Mouse (Mus musculus) MEL (cell line): ENCODE results near the gene Bicdl1. TPM values are rescaled to one million over a fixed set of nuclear protein-coding genes. Genes with fewer than 3 reads are reported as not detected.

Experiments used
- DNase-seq: peaks from one replicate; pipeline ENCODE4 v3.0.0; 2011; ENCODE audit warnings: low read depth, low spot score
- H3K27ac ChIP-seq: 2 replicates; pipeline ENCODE4 v1.5.1; 2012; ENCODE audit warnings: low read depth, mild to moderate bottlenecking, control low read depth, low read length, moderate library complexity; ENCODE audit not compliant: control insufficient read depth
- H3K27me3 ChIP-seq, 2 experiments: fragments of 150-350 bp in 1 of 2; sonication (generic) in 1 of 2; 2 replicates each; pipeline ENCODE4 v1.6.1; 2012; ENCODE audit warnings: low read length in 2 of 2, mild to moderate bottlenecking in 2 of 2, improper control_type of control experiment in 1 of 2, moderate library complexity in 1 of 2; ENCODE audit not compliant: insufficient read depth in 2 of 2, control insufficient read depth in 1 of 2
- H3K36me3 ChIP-seq, 2 experiments: 2 replicates each; pipeline ENCODE4 v1.6.1; 2012 to 2014; ENCODE audit warnings: low read length in 2 of 2, improper control_type of control experiment in 1 of 2, inconsistent platforms in 1 of 2, mild to moderate bottlenecking in 1 of 2; ENCODE audit not compliant: insufficient read depth in 2 of 2, control insufficient read depth in 1 of 2
- H3K4me1 ChIP-seq, 2 experiments: fragments of 150-350 bp in 1 of 2; sonication (generic) in 1 of 2; 2 replicates each; pipeline ENCODE4 v1.6.1; 2012; ENCODE audit warnings: low read length in 2 of 2, improper control_type of control experiment in 1 of 2, mild to moderate bottlenecking in 1 of 2; ENCODE audit not compliant: insufficient read depth in 2 of 2, control insufficient read depth in 1 of 2
- H3K4me3 ChIP-seq, 2 experiments: fragments of 150-350 bp in 1 of 2; sonication (generic) in 1 of 2; 2 replicates each; pipeline ENCODE4 v1.5.1; 2012; ENCODE audit warnings: low read depth in 2 of 2, low read length in 2 of 2, mild to moderate bottlenecking in 2 of 2, moderate library complexity in 2 of 2, control low read depth in 1 of 2, improper control_type of control experiment in 1 of 2; ENCODE audit not compliant: control insufficient read depth in 1 of 2, insufficient read depth in 1 of 2
- H3K79me2 ChIP-seq: 2 replicates; pipeline ENCODE4 v1.6.1; 2012; ENCODE audit warnings: mild to moderate bottlenecking, low read length, moderate library complexity; ENCODE audit not compliant: control insufficient read depth, poor library complexity, insufficient read depth
- H3K9ac ChIP-seq: 2 replicates; pipeline ENCODE4 v1.6.1; 2012; ENCODE audit warnings: low read depth, mild to moderate bottlenecking, control low read depth, low read length, moderate library complexity; ENCODE audit not compliant: control insufficient read depth, poor library complexity, severe bottlenecking
- H3K9me3 ChIP-seq: fragments of 150-350 bp; sonication (generic); replicated peaks from 2 replicates; pipeline ENCODE4 v1.6.1; 2012; ENCODE audit warnings: mild to moderate bottlenecking, low read length, improper control_type of control experiment, moderate library complexity; ENCODE audit not compliant: insufficient read depth
- CHD1 ChIP-seq: IDR thresholded peaks from 2 replicates; pipeline ENCODE4 v1.6.1; 2012; ENCODE audit warnings: low read depth, mild to moderate bottlenecking, inconsistent platforms, low read length, improper control_type of control experiment
- CHD2 ChIP-seq: IDR thresholded peaks from 2 replicates; pipeline ENCODE4 v1.6.1; 2011; ENCODE audit warnings: low read length, improper control_type of control experiment
- CTCF ChIP-seq, 3 experiments: IDR thresholded peaks in 2 of 3; conservative IDR thresholded peaks in 1 of 3; 2 replicates each; pipeline ENCODE4 v1.5.1; 2011 to 2012; ENCODE audit warnings: low read length in 3 of 3, low read depth in 2 of 3, mild to moderate bottlenecking in 2 of 3, improper control_type of control experiment in 1 of 3, inconsistent platforms in 1 of 3, mixed read lengths in 1 of 3, moderate library complexity in 1 of 3; ENCODE audit not compliant: control insufficient read depth in 1 of 3, insufficient read depth in 1 of 3, poor library complexity in 1 of 3, severe bottlenecking in 1 of 3
- E2F4 ChIP-seq: IDR thresholded peaks from 2 replicates; pipeline ENCODE4 v1.6.1; 2011; ENCODE audit warnings: low read depth, low read length, improper control_type of control experiment, borderline replicate concordance
- ELF1 ChIP-seq: IDR thresholded peaks from 2 replicates; pipeline ENCODE4 v1.6.1; 2014; ENCODE audit warnings: low read depth, mild to moderate bottlenecking, inconsistent platforms, low read length, improper control_type of control experiment, moderate library complexity
- EP300 ChIP-seq, 2 experiments: IDR thresholded peaks; 2 replicates each; pipeline ENCODE4 v1.6.1; 2011; ENCODE audit warnings: improper control_type of control experiment in 2 of 2, low read length in 2 of 2, low read depth in 1 of 2, mild to moderate bottlenecking in 1 of 2
- ETS1 ChIP-seq: IDR thresholded peaks from 2 replicates; pipeline ENCODE4 v1.6.1; 2012; ENCODE audit warnings: low read depth, mild to moderate bottlenecking, inconsistent platforms, low read length, improper control_type of control experiment, moderate library complexity
- HCFC1 ChIP-seq: IDR thresholded peaks from 2 replicates; pipeline ENCODE4 v1.6.1; 2012; ENCODE audit warnings: low read depth, mild to moderate bottlenecking, inconsistent platforms, low read length, improper control_type of control experiment, moderate library complexity
- KAT2A ChIP-seq: conservative IDR thresholded peaks from 2 replicates; pipeline ENCODE4 v1.6.1; 2012; ENCODE audit warnings: low read depth, low read length, improper control_type of control experiment, inconsistent platforms
- MAFK ChIP-seq: IDR thresholded peaks from 2 replicates; pipeline ENCODE4 v1.6.1; 2011; ENCODE audit warnings: low read depth, mild to moderate bottlenecking, low read length, improper control_type of control experiment, borderline replicate concordance
- MXI1 ChIP-seq: IDR thresholded peaks from 2 replicates; pipeline ENCODE4 v1.6.1; 2011; ENCODE audit warnings: mild to moderate bottlenecking, low read depth, low read length, improper control_type of control experiment
- MYB ChIP-seq: IDR thresholded peaks from 2 replicates; pipeline ENCODE4 v1.6.1; 2011; ENCODE audit warnings: mild to moderate bottlenecking, low read depth, low read length, improper control_type of control experiment
- MYC ChIP-seq: IDR thresholded peaks from 2 replicates; pipeline ENCODE4 v1.6.1; 2011; ENCODE audit warnings: low read depth, mild to moderate bottlenecking, low read length, improper control_type of control experiment, moderate library complexity
- NRF1 ChIP-seq: IDR thresholded peaks from 2 replicates; pipeline ENCODE4 v1.6.1; 2014; ENCODE audit warnings: low read depth, mild to moderate bottlenecking, inconsistent platforms, low read length, improper control_type of control experiment, moderate library complexity; ENCODE audit not compliant: poor library complexity, insufficient read depth, severe bottlenecking
- POLR2A ChIP-seq, 2 experiments: IDR thresholded peaks; 2 replicates each; pipeline ENCODE4 v1.6.1; 2011 to 2012; ENCODE audit warnings: low read length in 2 of 2, mild to moderate bottlenecking in 2 of 2, control low read depth in 1 of 2, improper control_type of control experiment in 1 of 2, low read depth in 1 of 2, moderate library complexity in 1 of 2; ENCODE audit not compliant: control insufficient read depth in 1 of 2, insufficient read depth in 1 of 2, poor library complexity in 1 of 2
- POLR2AphosphoS5 ChIP-seq: IDR thresholded peaks from 2 replicates; pipeline ENCODE4 v1.6.1; 2012; ENCODE audit warnings: low read depth, borderline replicate concordance, mild to moderate bottlenecking, inconsistent platforms, low read length, moderate library complexity, mixed read lengths
- RAD21 ChIP-seq: IDR thresholded peaks from 2 replicates; pipeline ENCODE4 v1.6.1; 2011; ENCODE audit warnings: mild to moderate bottlenecking, low read depth, low read length, improper control_type of control experiment
- RCOR1 ChIP-seq: IDR thresholded peaks from 2 replicates; pipeline ENCODE4 v1.6.1; 2012; ENCODE audit warnings: low read depth, mild to moderate bottlenecking, inconsistent platforms, low read length, improper control_type of control experiment
- TAL1 ChIP-seq: IDR thresholded peaks from 2 replicates; pipeline ENCODE4 v1.6.1; 2012; ENCODE audit warnings: mild to moderate bottlenecking, inconsistent platforms, low read length, moderate library complexity, mixed read lengths
- TCF12 ChIP-seq: IDR thresholded peaks from 2 replicates; pipeline ENCODE4 v1.6.1; 2014; ENCODE audit warnings: low read depth, mild to moderate bottlenecking, inconsistent platforms, low read length, improper control_type of control experiment, moderate library complexity
- USF1 ChIP-seq: IDR thresholded peaks from 2 replicates; pipeline ENCODE4 v1.6.1; 2014; ENCODE audit warnings: low read depth, mild to moderate bottlenecking, inconsistent platforms, low read length, improper control_type of control experiment, moderate library complexity
- USF2 ChIP-seq, 2 experiments: IDR thresholded peaks; 2 replicates each; pipeline ENCODE4 v1.6.1; 2011 to 2012; ENCODE audit warnings: improper control_type of control experiment in 2 of 2, low read length in 2 of 2, borderline replicate concordance in 1 of 2, inconsistent platforms in 1 of 2, low read depth in 1 of 2, mild to moderate bottlenecking in 1 of 2; ENCODE audit not compliant: insufficient read depth in 1 of 2
- ZMIZ1 ChIP-seq: IDR thresholded peaks from 2 replicates; pipeline ENCODE4 v1.6.1; 2012; ENCODE audit warnings: low read depth, mild to moderate bottlenecking, inconsistent platforms, low read length, improper control_type of control experiment, moderate library complexity
- ZNF384 ChIP-seq: IDR thresholded peaks from 2 replicates; pipeline ENCODE4 v1.6.1; 2012; ENCODE audit warnings: low read depth, mild to moderate bottlenecking, inconsistent platforms, low read length, improper control_type of control experiment
- polyA plus RNA-seq, 2 experiments: library from polyadenylated mRNA; stranded (reverse) in 1 of 2; unstranded in 1 of 2; fragments of >175 nt in 1 of 2; fragments of >200 nt in 1 of 2; gene quantifications; 2 replicates each; pipeline versions ENCODE4 v1.2.1 to v1.2.4; 2012; ENCODE audit warnings: low replicate concordance in 2 of 2, low read depth in 1 of 2; ENCODE audit not compliant: insufficient read length in 2 of 2, insufficient read depth in 1 of 2, missing spikeins in 1 of 2
- total RNA-seq: library from RNA; depleted of rRNA; stranded (reverse); fragments of 300-350 nt; gene quantifications from 2 replicates; pipeline ENCODE4 v1.2.3, GENCODE M21; 2012

The Bicdl1 gene
- total and polyA plus RNA-seq, 3 experiments, result 3.5 to 13.4 TPM; not detected in 1

GRCm38 (mm10) chr5:115668986-115669385 lies 62.4 kb downstream of the Bicdl1 start:
- H3K27ac ChIP-seq, result no peak overlapping the region
- no peaks in the 10 kb centered on the region for H3K79me2 ChIP-seq
- no peaks in the 10 kb centered on the region for H3K36me3 ChIP-seq
- H3K27me3 ChIP-seq, result no peaks in the 10 kb centered on the region
- DNase-seq, result no peak
- no peak overlapping the region for H3K4me3 ChIP-seq
- no peak overlapping the region for H3K9ac ChIP-seq
- TF ChIP-seq EP300 (IDR thresholded peaks at IDR 0.05; ENCODE audit: low read depth in 1 of 2, low read length in 2 of 2) (no peak), USF1 (no peak), CHD1 (no peak), NRF1 (no peak), CTCF (IDR thresholded peaks at IDR 0.05 in 2 of 3, conservative IDR thresholded peaks at IDR 0.05 in 1 of 3; ENCODE audit: control insufficient read depth in 1 of 3, insufficient read depth in 1 of 3, low read depth in 2 of 3, low read length in 3 of 3, poor library complexity in 1 of 3, severe bottlenecking in 1 of 3) (no peak), ZMIZ1 (no peak), KAT2A (no peak), E2F4 (no peak), CHD2 (no peak), MAFK (no peak), USF2 (IDR thresholded peaks at IDR 0.05; ENCODE audit: borderline replicate concordance in 1 of 2, insufficient read depth in 1 of 2, low read depth in 1 of 2, low read length in 2 of 2) (no peak), ETS1 (no peak), HCFC1 (no peak), ELF1 (no peak), MYB (no peak), POLR2A (IDR thresholded peaks at IDR 0.05; ENCODE audit: control insufficient read depth in 1 of 2, insufficient read depth in 1 of 2, low read depth in 1 of 2, low read length in 2 of 2, poor library complexity in 1 of 2) (no peak), MYC (no peak)
- no peaks in the 10 kb centered on the region for H3K9me3 ChIP-seq
- no peaks in the 10 kb centered on the region for H3K4me1 ChIP-seq

GRCm38 (mm10) chr5:115667894-115668293 lies 63.5 kb downstream of the Bicdl1 start:
- Histone ChIP-seq H3K4me3 (no peak overlapping the region), H3K79me2 (no peaks in the 10 kb centered on the region), H3K9me3 (no peaks in the 10 kb centered on the region), H3K36me3 (no peaks in the 10 kb centered on the region), H3K9ac (no peak overlapping the region), H3K27me3 (no peaks in the 10 kb centered on the region), H3K27ac (no peak overlapping the region), H3K4me1 (no peaks in the 10 kb centered on the region)
- no peak for TF ChIP-seq ZNF384
- TF ChIP-seq TAL1, result no peak
- TF ChIP-seq ETS1, result no peak
- TF ChIP-seq TCF12, result no peak
- no peak for TF ChIP-seq MXI1
- TF ChIP-seq ZMIZ1, result no peak
- no peak for TF ChIP-seq POLR2A (IDR thresholded peaks at IDR 0.05; ENCODE audit: control insufficient read depth in 1 of 2, insufficient read depth in 1 of 2, low read depth in 1 of 2, low read length in 2 of 2, poor library complexity in 1 of 2)
- TF ChIP-seq POLR2AphosphoS5, result no peak
- no peak for TF ChIP-seq CHD2
- no peak for TF ChIP-seq RCOR1
- TF ChIP-seq USF1, result no peak
- TF ChIP-seq RAD21, result no peak
- no peak for DNase-seq
